Mouse (Mus musculus): ENCODE results near the gene Cul5. TPM values are rescaled to one million over a fixed set of nuclear protein-coding genes. Genes with fewer than 3 reads are reported as not detected.

Gene Cul5
- polyA plus RNA-seq, 1 experiment from 2014 or later = 22.4 TPM

GRCm38 (mm10) chr9:53676921-53677320 is 7.1 kb upstream of the Cul5 start:
- no peaks in the 10 kb centered on the region for H3K36me3 ChIP-seq (ENCODE audit: control insufficient read depth, insufficient read depth, low read length)
- 59% methylated on average over 4 of the region's 4 CpGs for WGBS
- ATAC-seq = no peak

GRCm38 (mm10) chr9:53673571-53673970 is 3.8 kb upstream of the Cul5 start:
- 22% methylated on average over 3 of the region's 3 CpGs for WGBS
- Histone ChIP-seq H3K36me3 (ENCODE audit: control insufficient read depth, insufficient read depth, low read length) (no peaks in the 10 kb centered on the region), H3K27ac (ENCODE audit: low read length) (no peak overlapping the region), H3K4me1 (ENCODE audit: control insufficient read depth, insufficient read depth, low read length) (no peaks in the 10 kb centered on the region), H3K4me2 (ENCODE audit: low read depth, low read length) (no peak overlapping the region), H3K4me3 (ENCODE audit: low read length) (no peak overlapping the region), H3K9me3 (ENCODE audit: control insufficient read depth, low read length) (0 out of 2 replicates have a peak, but pooled peaks cover 4% of the 10 kb centered on the region), H3K27me3 (replicated peaks; ENCODE audit: control insufficient read depth, insufficient read depth, low read length) (no peaks in the 10 kb centered on the region), H3K9ac (ENCODE audit: low read depth, low read length) (no peak overlapping the region)
- ATAC-seq = no peak

More at GRCm38 (mm10) chr9:53676921-53677320, 7.1 kb upstream of the Cul5 start:
- Histone ChIP-seq H3K9ac (ENCODE audit: low read depth, low read length) (no peak overlapping the region), H3K9me3 (ENCODE audit: control insufficient read depth, low read length) (0 out of 2 replicates have a peak, but pooled peaks cover 4% of the 10 kb centered on the region), H3K4me1 (ENCODE audit: control insufficient read depth, insufficient read depth, low read length) (no peaks in the 10 kb centered on the region), H3K27ac (ENCODE audit: low read length) (no peak overlapping the region), H3K4me2 (ENCODE audit: low read depth, low read length) (no peak overlapping the region), H3K27me3 (replicated peaks; ENCODE audit: control insufficient read depth, insufficient read depth, low read length) (no peaks in the 10 kb centered on the region), H3K4me3 (ENCODE audit: low read length) (no peak overlapping the region)

GRCm38 (mm10) chr9:53667020-53667669 is 2.7 kb downstream of the Cul5 start:
- ATAC-seq = peak; percentile 98
- H3K9ac ChIP-seq (ENCODE audit: low read depth, low read length) = peak overlapping the region; percentile 99
- 0 out of 2 replicates have a peak overlapping the region, but pooled peaks have one; percentile 22 for H3K4me2 ChIP-seq (ENCODE audit: low read depth, low read length)
- H3K9me3 ChIP-seq (ENCODE audit: control insufficient read depth, low read length) = no peaks in the 10 kb centered on the region
- no peaks in the 10 kb centered on the region for H3K36me3 ChIP-seq (ENCODE audit: control insufficient read depth, insufficient read depth, low read length)
- H3K27ac ChIP-seq (ENCODE audit: low read length) = peak overlapping the region; percentile 90
- peaks cover 11% of the 10 kb centered on the region; the same call in 1 of the 2 replicates for H3K4me1 ChIP-seq (ENCODE audit: control insufficient read depth, insufficient read depth, low read length)
- under 1% methylated on average over 74 of the region's 74 CpGs for WGBS
- peak overlapping the region; percentile 95 for H3K4me3 ChIP-seq (ENCODE audit: low read length)
- no peaks in the 10 kb centered on the region for H3K27me3 ChIP-seq (replicated peaks; ENCODE audit: control insufficient read depth, insufficient read depth, low read length)

GRCm38 (mm10) chr9:53666665-53667019 is 3.2 kb downstream of the Cul5 start:
- H3K27me3 ChIP-seq (replicated peaks; ENCODE audit: control insufficient read depth, insufficient read depth, low read length) = no peaks in the 10 kb centered on the region
- H3K36me3 ChIP-seq (ENCODE audit: control insufficient read depth, insufficient read depth, low read length) = no peaks in the 10 kb centered on the region
- H3K4me3 ChIP-seq (ENCODE audit: low read length) = peak overlapping the region; percentile 95
- peak overlapping the region; percentile 90 for H3K27ac ChIP-seq (ENCODE audit: low read length)
- peak overlapping the region; percentile 99 for H3K9ac ChIP-seq (ENCODE audit: low read depth, low read length)
- no peaks in the 10 kb centered on the region for H3K9me3 ChIP-seq (ENCODE audit: control insufficient read depth, low read length)
- H3K4me1 ChIP-seq (ENCODE audit: control insufficient read depth, insufficient read depth, low read length) = peaks cover 13% of the 10 kb centered on the region
- ATAC-seq = peak; percentile 34
- under 1% methylated on average over 28 of the region's 28 CpGs for WGBS
- peak overlapping the region; percentile 86 for H3K4me2 ChIP-seq (ENCODE audit: low read depth, low read length)

GRCm38 (mm10) chr9:53665428-53665827 is 4.4 kb downstream of the Cul5 start:
- Histone ChIP-seq H3K27me3 (replicated peaks; ENCODE audit: control insufficient read depth, insufficient read depth, low read length) (no peaks in the 10 kb centered on the region), H3K36me3 (ENCODE audit: control insufficient read depth, insufficient read depth, low read length) (no peaks in the 10 kb centered on the region), H3K27ac (ENCODE audit: low read length) (no peak overlapping the region), H3K4me1 (ENCODE audit: control insufficient read depth, insufficient read depth, low read length) (peaks cover 17% of the 10 kb centered on the region), H3K9me3 (ENCODE audit: control insufficient read depth, low read length) (no peaks in the 10 kb centered on the region), H3K4me2 (ENCODE audit: low read depth, low read length) (no peak overlapping the region), H3K9ac (ENCODE audit: low read depth, low read length) (no peak overlapping the region), H3K4me3 (ENCODE audit: low read length) (no peak overlapping the region)
- ATAC-seq = no peak

- Histone ChIP-seq H3K36me3 (ENCODE audit: control insufficient read depth, insufficient read depth, low read length) (no peaks in the 10 kb centered on the region), H3K9ac (ENCODE audit: low read depth, low read length) (no peak overlapping the region), H3K4me3 (ENCODE audit: low read length) (no peak overlapping the region), H3K9me3 (ENCODE audit: control insufficient read depth, low read length) (no peaks in the 10 kb centered on the region), H3K4me1 (ENCODE audit: control insufficient read depth, insufficient read depth, low read length) (peaks cover 17% of the 10 kb centered on the region), H3K4me2 (ENCODE audit: low read depth, low read length) (no peak overlapping the region), H3K27ac (ENCODE audit: low read length) (no peak overlapping the region), H3K27me3 (replicated peaks; ENCODE audit: control insufficient read depth, insufficient read depth, low read length) (no peaks in the 10 kb centered on the region)
- 72% methylated on average over 2 of the region's 2 CpGs for WGBS
- no peak for ATAC-seq
Observed at GRCm38 (mm10) chr9:53664819-53665218, 5.0 kb downstream of the Cul5 start.

- H3K27me3 ChIP-seq (replicated peaks; ENCODE audit: control insufficient read depth, insufficient read depth, low read length) = no peaks in the 10 kb centered on the region
- H3K36me3 ChIP-seq (ENCODE audit: control insufficient read depth, insufficient read depth, low read length) = no peaks in the 10 kb centered on the region; the same call in none of the 2 replicates
- H3K27ac ChIP-seq (ENCODE audit: low read length) = no peak overlapping the region
- H3K4me3 ChIP-seq (ENCODE audit: low read length) = no peak overlapping the region
- no peak for ATAC-seq
- no peaks in the 10 kb centered on the region for H3K9me3 ChIP-seq (ENCODE audit: control insufficient read depth, low read length)
- WGBS = 94% methylated on average over 6 of the region's 6 CpGs
- H3K4me1 ChIP-seq (ENCODE audit: control insufficient read depth, insufficient read depth, low read length) = no peaks in the 10 kb centered on the region
- no peak overlapping the region for H3K4me2 ChIP-seq (ENCODE audit: low read depth, low read length)
- H3K9ac ChIP-seq (ENCODE audit: low read depth, low read length) = no peak overlapping the region
Observed at GRCm38 (mm10) chr9:53634796-53635195, 35.0 kb downstream of the Cul5 start.

GRCm38 (mm10) chr9:53615246-53615645 is 54.6 kb downstream of the Cul5 start:
- Histone ChIP-seq H3K27ac (ENCODE audit: low read length) (no peak overlapping the region), H3K4me2 (ENCODE audit: low read depth, low read length) (no peak overlapping the region), H3K4me3 (ENCODE audit: low read length) (no peak overlapping the region), H3K4me1 (ENCODE audit: control insufficient read depth, insufficient read depth, low read length) (no peaks in the 10 kb centered on the region), H3K9me3 (ENCODE audit: control insufficient read depth, low read length) (no peaks in the 10 kb centered on the region), H3K27me3 (replicated peaks; ENCODE audit: control insufficient read depth, insufficient read depth, low read length) (no peaks in the 10 kb centered on the region), H3K9ac (ENCODE audit: low read depth, low read length) (no peak overlapping the region), H3K36me3 (ENCODE audit: control insufficient read depth, insufficient read depth, low read length) (peaks cover 6% of the 10 kb centered on the region; the same call in 1 of the 2 replicates)
- no peak for ATAC-seq
- 68% methylated on average over 8 of the region's 8 CpGs for WGBS

- H3K9ac ChIP-seq (ENCODE audit: low read depth, low read length) = no peak overlapping the region
- no peak for ATAC-seq
- WGBS = 72% methylated on average over 4 of the region's 4 CpGs
- H3K4me3 ChIP-seq (ENCODE audit: low read length) = no peak overlapping the region
- H3K27ac ChIP-seq (ENCODE audit: low read length) = no peak overlapping the region
- no peak overlapping the region for H3K4me2 ChIP-seq (ENCODE audit: low read depth, low read length)
- peaks cover under 1% of the 10 kb centered on the region; the same call in 1 of the 2 replicates for H3K4me1 ChIP-seq (ENCODE audit: control insufficient read depth, insufficient read depth, low read length)
- no peaks in the 10 kb centered on the region for H3K27me3 ChIP-seq (replicated peaks; ENCODE audit: control insufficient read depth, insufficient read depth, low read length)
- H3K36me3 ChIP-seq (ENCODE audit: control insufficient read depth, insufficient read depth, low read length) = peaks cover 6% of the 10 kb centered on the region; the same call in 1 of the 2 replicates
- no peaks in the 10 kb centered on the region for H3K9me3 ChIP-seq (ENCODE audit: control insufficient read depth, low read length)
Observed at GRCm38 (mm10) chr9:53614286-53614685, 55.5 kb downstream of the Cul5 start.
